Mouse (Mus musculus): ENCODE data around the gene Artn. TPM values are rescaled to one million over a fixed set of nuclear protein-coding genes. Genes with fewer than 3 reads are reported as not detected.

Gene Artn
- polyA plus RNA-seq, 1 experiment from 2014 or later, result 0.96 TPM

Other genes starting within 250 kb of the Artn start
- 82.0 and 85.4 TPM in 2 replicates for gene Dmap1, start 247.5 kb downstream of the Artn start, polyA plus RNA-seq (2014; fragmentation: Nextera tagmentation; extraction: Ambion mirVana)
- gene Gm12845, start 205.4 kb downstream of the Artn start, polyA plus RNA-seq (2014; fragmentation: Nextera tagmentation; extraction: Ambion mirVana), result not detected in 2 replicates
- gene Klf17, start 164.1 kb downstream of the Artn start, polyA plus RNA-seq (2014; fragmentation: Nextera tagmentation; extraction: Ambion mirVana), result not detected in 2 replicates
- gene Slc6a9, start 95.3 kb downstream of the Artn start, polyA plus RNA-seq (2014; fragmentation: Nextera tagmentation; extraction: Ambion mirVana), result 33.7 and 37.1 TPM in 2 replicates
- gene Ccdc24, start 57.2 kb downstream of the Artn start, polyA plus RNA-seq (2014; fragmentation: Nextera tagmentation; extraction: Ambion mirVana), result 2.5 and 3.9 TPM in 2 replicates
- gene B4galt2, start 46.3 kb downstream of the Artn start, polyA plus RNA-seq (2014; fragmentation: Nextera tagmentation; extraction: Ambion mirVana), result 78.0 and 81.4 TPM in 2 replicates
- 589 and 599 TPM in 2 replicates for gene Atp6v0b, start 42.4 kb downstream of the Artn start, polyA plus RNA-seq (2014; fragmentation: Nextera tagmentation; extraction: Ambion mirVana)
- 22.9 and 25.1 TPM in 2 replicates for gene Dph2, start 37.7 kb downstream of the Artn start, polyA plus RNA-seq (2014; fragmentation: Nextera tagmentation; extraction: Ambion mirVana)
- 55.1 and 56.5 TPM in 2 replicates for gene Ipo13, start 14.8 kb downstream of the Artn start, polyA plus RNA-seq (2014; fragmentation: Nextera tagmentation; extraction: Ambion mirVana)
- gene St3gal3, start 205.2 kb upstream of the Artn start, polyA plus RNA-seq (2014; fragmentation: Nextera tagmentation; extraction: Ambion mirVana), result 10.8 and 11.5 TPM in 2 replicates